Mouse (Mus musculus) embryonic fibroblast, embryonic 13.5 days (primary cell): ENCODE measurements around the gene Faap100. TPM values are rescaled to one million over a fixed set of nuclear protein-coding genes. Genes with fewer than 3 reads are reported as not detected.

Source experiments
- H3K27ac ChIP-seq: 2 replicates; pipeline ENCODE4 v1.5.1; 2012; ENCODE audit warnings: low read length, control low read depth, inconsistent platforms; ENCODE audit not compliant: insufficient read depth
- H3K4me1 ChIP-seq: 2 replicates; pipeline ENCODE4 v1.6.1; 2011; ENCODE audit warnings: low read length; ENCODE audit not compliant: control insufficient read depth, insufficient read depth
- H3K4me3 ChIP-seq: 2 replicates; pipeline ENCODE4 v1.5.1; 2011; ENCODE audit warnings: mild to moderate bottlenecking, control low read depth, low read length; ENCODE audit not compliant: insufficient read depth
- CTCF ChIP-seq: IDR thresholded peaks from 2 replicates; pipeline ENCODE4 v1.5.1; 2011; ENCODE audit warnings: mild to moderate bottlenecking, control low read depth, low read length, moderate library complexity, borderline replicate concordance; ENCODE audit not compliant: insufficient read depth
- POLR2A ChIP-seq: IDR thresholded peaks from 2 replicates; pipeline ENCODE4 v1.6.1; 2011; ENCODE audit warnings: low read depth, mild to moderate bottlenecking, control low read depth, low read length, moderate library complexity
- polyA plus RNA-seq: library from polyadenylated mRNA; stranded (reverse); fragments of >200 nt; gene quantifications from 2 replicates; pipeline ENCODE4 v1.2.4, GENCODE M21; 2011; ENCODE audit warnings: low read depth; ENCODE audit not compliant: missing spikeins, insufficient read length

The Faap100 gene
- polyA plus RNA-seq, 1 experiment: 10.9 TPM

- no peaks in the 10 kb centered on the region for H3K4me1 ChIP-seq
- no peak for TF ChIP-seq POLR2A
- TF ChIP-seq CTCF: no peak
- H3K4me3 ChIP-seq: peak overlapping the region; percentile 66
- no peak overlapping the region for H3K27ac ChIP-seq
Observed at GRCm38 (mm10) chr11:120377337-120377736, 1.2 kb downstream of the Faap100 start.

GRCm38 (mm10) chr11:120376302-120377160 is 2.0 kb downstream of the Faap100 start:
- Histone ChIP-seq H3K4me3 (no peak overlapping the region), H3K4me1 (no peaks in the 10 kb centered on the region), H3K27ac (no peak overlapping the region)
- TF ChIP-seq CTCF (no peak), POLR2A (no peak)

- no peaks in the 10 kb centered on the region for H3K4me1 ChIP-seq
- TF ChIP-seq POLR2A (no peak), CTCF (no peak)
- H3K27ac ChIP-seq: no peak overlapping the region
Observed at GRCm38 (mm10) chr11:120375324-120375723, 3.2 kb downstream of the Faap100 start.

GRCm38 (mm10) chr11:120373820-120374586 is 4.6 kb downstream of the Faap100 start:
- H3K4me3 ChIP-seq: no peak overlapping the region
- H3K4me1 ChIP-seq: no peaks in the 10 kb centered on the region
- no peak for TF ChIP-seq POLR2A
- TF ChIP-seq CTCF: no peak
- H3K27ac ChIP-seq: no peak overlapping the region

More at GRCm38 (mm10) chr11:120375324-120375723, 3.2 kb downstream of the Faap100 start:
- no peak overlapping the region for H3K4me3 ChIP-seq

- no peaks in the 10 kb centered on the region for H3K4me1 ChIP-seq
- no peak for TF ChIP-seq CTCF
- no peak for TF ChIP-seq POLR2A
- no peak overlapping the region for H3K27ac ChIP-seq
- H3K4me3 ChIP-seq: no peak overlapping the region
Observed at GRCm38 (mm10) chr11:120373025-120373424, 5.5 kb downstream of the Faap100 start.

- H3K27ac ChIP-seq: no peak overlapping the region
- TF ChIP-seq POLR2A (no peak), CTCF (peak; percentile 81)
- H3K4me1 ChIP-seq: no peaks in the 10 kb centered on the region
- no peak overlapping the region for H3K4me3 ChIP-seq
Observed at GRCm38 (mm10) chr11:120369656-120370055, 8.9 kb downstream of the Faap100 start.

GRCm38 (mm10) chr11:120366443-120367027 is 12.0 kb downstream of the Faap100 start:
- Histone ChIP-seq H3K27ac (no peak overlapping the region), H3K4me3 (no peak overlapping the region), H3K4me1 (no peaks in the 10 kb centered on the region)
- no peak for TF ChIP-seq POLR2A
- no peak for TF ChIP-seq CTCF

GRCm38 (mm10) chr11:120362891-120363290 is 15.7 kb downstream of the Faap100 start:
- Histone ChIP-seq H3K27ac (no peak overlapping the region), H3K4me1 (peaks cover 4% of the 10 kb centered on the region; the same call in 1 of the 2 replicates), H3K4me3 (no peak overlapping the region)
- no peak for TF ChIP-seq POLR2A
- no peak for TF ChIP-seq CTCF

GRCm38 (mm10) chr11:120361295-120361694 is 17.3 kb downstream of the Faap100 start, which contains the start of gene Fscn2:
Gene Fscn2, plus strand, starts transcription at chr11:120361534.
- TF ChIP-seq CTCF (no peak), POLR2A (no peak)
- Histone ChIP-seq H3K4me1 (peaks cover 6% of the 10 kb centered on the region; the same call in 1 of the 2 replicates), H3K4me3 (no peak within 1 kb of the TSS), H3K27ac (no peak within 1 kb of the TSS)

GRCm38 (mm10) chr11:120360755-120361154 is 17.8 kb downstream of the Faap100 start:
- Histone ChIP-seq H3K4me3 (no peak overlapping the region), H3K4me1 (peaks cover 6% of the 10 kb centered on the region; the same call in 1 of the 2 replicates), H3K27ac (no peak overlapping the region)
- TF ChIP-seq POLR2A (no peak), CTCF (no peak)
